Mouse (Mus musculus): ENCODE data around the gene Pou2f2. TPM values are rescaled to one million over a fixed set of nuclear protein-coding genes. Genes with fewer than 3 reads are reported as not detected.

The Pou2f2 gene
- polyA plus RNA-seq, 1 experiment from 2014 or later: 3.2 TPM

DNA sequence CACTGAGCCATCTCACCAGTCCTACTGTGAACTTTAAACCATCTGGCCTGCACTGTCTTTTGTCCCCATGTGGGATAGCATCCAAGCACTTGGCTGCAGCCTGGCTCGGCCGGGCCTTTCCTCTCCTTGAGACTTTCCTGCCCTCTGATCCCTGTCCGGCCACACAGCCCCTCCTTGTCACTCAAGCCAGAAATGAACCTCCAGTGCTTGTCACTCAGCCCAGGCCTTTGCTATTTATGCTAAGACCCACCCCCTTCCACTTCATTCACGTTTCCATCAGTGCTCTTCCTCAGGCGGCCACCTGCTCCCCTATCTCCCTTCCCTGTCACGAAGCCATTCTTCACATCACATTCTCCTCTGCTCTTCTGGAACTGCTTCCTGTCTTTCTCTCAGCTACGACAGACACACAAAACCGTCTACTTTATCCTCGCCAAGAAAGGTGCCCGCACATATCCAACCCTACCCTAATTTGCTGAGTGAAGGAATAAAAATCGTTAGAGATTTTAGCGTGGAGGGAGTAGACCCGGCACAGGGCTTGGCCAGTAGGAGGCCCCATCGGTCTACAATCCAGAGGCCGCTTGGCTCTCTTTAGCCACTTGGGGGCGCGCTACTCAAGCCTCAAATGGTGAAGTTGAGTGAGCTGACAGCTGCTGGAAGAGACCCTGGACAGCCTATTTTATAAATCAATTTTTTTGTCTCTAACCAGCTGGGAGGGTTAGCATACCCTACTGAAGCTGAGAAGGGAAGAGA, 73.9 kb downstream of the Pou2f2 start:
- H3K27me3 ChIP-seq (replicated peaks; ENCODE audit: control insufficient read depth, insufficient read depth, low read length): no peaks in the 10 kb centered on the region
- DNase-seq (ENCODE audit: low spot score): peak; percentile 76
- WGBS: 21% methylated on average over 17 of the region's 17 CpGs
- peak; percentile 36; the same call in 1 of the 2 replicates for ATAC-seq (replicated peaks; ENCODE audit: low FRiP score)
- no peak overlapping the region for H3K4me3 ChIP-seq (ENCODE audit: low read depth, low read length)
- no peaks in the 10 kb centered on the region for H3K36me3 ChIP-seq (ENCODE audit: control insufficient read depth, insufficient read depth, low read length)
- no peaks in the 10 kb centered on the region for H3K9me3 ChIP-seq (ENCODE audit: control insufficient read depth, low read length)
- no peak overlapping the region for H3K9ac ChIP-seq (ENCODE audit: low read depth, low read length)
- H3K4me2 ChIP-seq: no peak overlapping the region
- H3K27ac ChIP-seq (ENCODE audit: low read depth, low read length): no peak overlapping the region
- H3K4me1 ChIP-seq (replicated peaks; ENCODE audit: control insufficient read depth, insufficient read depth, low read length): no peaks in the 10 kb centered on the region

GRCm38 (mm10) chr7:25099581-25099980, 79.9 kb downstream of the Pou2f2 start:
- no peak for ATAC-seq (replicated peaks; ENCODE audit: low FRiP score)
- Histone ChIP-seq H3K36me3 (ENCODE audit: control insufficient read depth, insufficient read depth, low read length) (no peaks in the 10 kb centered on the region), H3K27me3 (replicated peaks; ENCODE audit: control insufficient read depth, insufficient read depth, low read length) (peaks cover 2% of the 10 kb centered on the region; the same call in 1 of the 2 replicates), H3K4me2 (no peak overlapping the region), H3K9ac (ENCODE audit: low read depth, low read length) (no peak overlapping the region), H3K4me3 (ENCODE audit: low read depth, low read length) (no peak overlapping the region), H3K4me1 (replicated peaks; ENCODE audit: control insufficient read depth, insufficient read depth, low read length) (no peaks in the 10 kb centered on the region), H3K9me3 (ENCODE audit: control insufficient read depth, low read length) (no peaks in the 10 kb centered on the region), H3K27ac (ENCODE audit: low read depth, low read length) (no peak overlapping the region)
- no peak for DNase-seq (ENCODE audit: low spot score)
- 49% methylated on average over 4 of the region's 4 CpGs for WGBS

DNA sequence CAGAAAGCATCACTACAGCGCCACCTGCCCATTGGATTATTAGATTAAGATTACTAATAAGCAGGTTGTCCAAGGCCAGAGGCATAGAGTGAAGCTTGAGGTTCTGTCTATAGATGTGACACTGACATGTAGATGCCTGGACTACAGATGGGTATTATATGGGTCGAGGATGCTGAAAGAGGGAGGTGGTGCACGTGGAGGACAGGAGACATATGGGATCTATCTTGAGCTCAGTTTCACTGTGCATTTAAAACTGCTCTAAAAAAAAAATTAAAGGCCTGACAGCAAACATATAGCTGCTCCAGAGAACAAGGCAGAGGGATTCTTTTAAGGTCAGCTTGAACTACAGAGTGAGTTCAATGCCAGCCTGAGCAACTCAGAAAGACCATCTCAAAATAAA, 81.4 kb downstream of the Pou2f2 start:
- H3K36me3 ChIP-seq (ENCODE audit: control insufficient read depth, insufficient read depth, low read length): no peaks in the 10 kb centered on the region
- 74% methylated on average over 3 of the region's 3 CpGs for WGBS
- H3K27me3 ChIP-seq (replicated peaks; ENCODE audit: control insufficient read depth, insufficient read depth, low read length): peaks cover 3% of the 10 kb centered on the region; the same call in 1 of the 2 replicates
- no peaks in the 10 kb centered on the region for H3K4me1 ChIP-seq (replicated peaks; ENCODE audit: control insufficient read depth, insufficient read depth, low read length)
- H3K27ac ChIP-seq (ENCODE audit: low read depth, low read length): no peak overlapping the region
- ATAC-seq (replicated peaks; ENCODE audit: low FRiP score) (no peak), DNase-seq (ENCODE audit: low spot score) (no peak)
- H3K4me2 ChIP-seq: no peak overlapping the region
- no peaks in the 10 kb centered on the region for H3K9me3 ChIP-seq (ENCODE audit: control insufficient read depth, low read length)
- H3K9ac ChIP-seq (ENCODE audit: low read depth, low read length): no peak overlapping the region
- H3K4me3 ChIP-seq (ENCODE audit: low read depth, low read length): no peak overlapping the region

GRCm38 (mm10) chr7:25089875-25090274, 89.7 kb downstream of the Pou2f2 start:
- H3K4me3 ChIP-seq (ENCODE audit: low read depth, low read length): no peak overlapping the region
- peaks cover 8% of the 10 kb centered on the region for H3K27me3 ChIP-seq (replicated peaks; ENCODE audit: control insufficient read depth, insufficient read depth, low read length)
- peaks cover 13% of the 10 kb centered on the region for H3K4me1 ChIP-seq (replicated peaks; ENCODE audit: control insufficient read depth, insufficient read depth, low read length)
- H3K27ac ChIP-seq (ENCODE audit: low read depth, low read length): no peak overlapping the region
- H3K4me2 ChIP-seq: no peak overlapping the region
- H3K36me3 ChIP-seq (ENCODE audit: control insufficient read depth, insufficient read depth, low read length): no peaks in the 10 kb centered on the region
- H3K9me3 ChIP-seq (ENCODE audit: control insufficient read depth, low read length): no peaks in the 10 kb centered on the region
- no peak overlapping the region for H3K9ac ChIP-seq (ENCODE audit: low read depth, low read length)
- 40% methylated on average over 10 of the region's 10 CpGs for WGBS
- DNase-seq (ENCODE audit: low spot score): no peak
- ATAC-seq (replicated peaks; ENCODE audit: low FRiP score): no peak

GRCm38 (mm10) chr7:25088968-25089367, 90.6 kb downstream of the Pou2f2 start:
- ATAC-seq (replicated peaks; ENCODE audit: low FRiP score) (no peak), DNase-seq (ENCODE audit: low spot score) (no peak)
- Histone ChIP-seq H3K36me3 (ENCODE audit: control insufficient read depth, insufficient read depth, low read length) (peaks cover 4% of the 10 kb centered on the region), H3K4me2 (peak overlapping the region; percentile 11; the same call in 1 of the 2 replicates), H3K4me1 (replicated peaks; ENCODE audit: control insufficient read depth, insufficient read depth, low read length) (peaks cover 19% of the 10 kb centered on the region), H3K27me3 (replicated peaks; ENCODE audit: control insufficient read depth, insufficient read depth, low read length) (peaks cover 8% of the 10 kb centered on the region), H3K4me3 (ENCODE audit: low read depth, low read length) (no peak overlapping the region), H3K9me3 (ENCODE audit: control insufficient read depth, low read length) (no peaks in the 10 kb centered on the region), H3K9ac (ENCODE audit: low read depth, low read length) (no peak overlapping the region), H3K27ac (ENCODE audit: low read depth, low read length) (no peak overlapping the region)
- 25% methylated on average over 11 of the region's 11 CpGs for WGBS

GRCm38 (mm10) chr7:25088531-25088930, 91.0 kb downstream of the Pou2f2 start:
- Histone ChIP-seq H3K4me1 (replicated peaks; ENCODE audit: control insufficient read depth, insufficient read depth, low read length) (peaks cover 20% of the 10 kb centered on the region), H3K27me3 (replicated peaks; ENCODE audit: control insufficient read depth, insufficient read depth, low read length) (peaks cover 8% of the 10 kb centered on the region), H3K27ac (ENCODE audit: low read depth, low read length) (no peak overlapping the region), H3K36me3 (ENCODE audit: control insufficient read depth, insufficient read depth, low read length) (peaks cover 8% of the 10 kb centered on the region), H3K9ac (ENCODE audit: low read depth, low read length) (no peak overlapping the region), H3K4me2 (peak overlapping the region; percentile 11; the same call in 1 of the 2 replicates), H3K9me3 (ENCODE audit: control insufficient read depth, low read length) (no peaks in the 10 kb centered on the region), H3K4me3 (ENCODE audit: low read depth, low read length) (no peak overlapping the region)
- ATAC-seq (replicated peaks; ENCODE audit: low FRiP score) (0 out of 2 replicates have a peak, but pooled peaks have one; percentile 11), DNase-seq (ENCODE audit: low spot score) (no peak)
- 20% methylated on average over 10 of the region's 10 CpGs for WGBS

DNA sequence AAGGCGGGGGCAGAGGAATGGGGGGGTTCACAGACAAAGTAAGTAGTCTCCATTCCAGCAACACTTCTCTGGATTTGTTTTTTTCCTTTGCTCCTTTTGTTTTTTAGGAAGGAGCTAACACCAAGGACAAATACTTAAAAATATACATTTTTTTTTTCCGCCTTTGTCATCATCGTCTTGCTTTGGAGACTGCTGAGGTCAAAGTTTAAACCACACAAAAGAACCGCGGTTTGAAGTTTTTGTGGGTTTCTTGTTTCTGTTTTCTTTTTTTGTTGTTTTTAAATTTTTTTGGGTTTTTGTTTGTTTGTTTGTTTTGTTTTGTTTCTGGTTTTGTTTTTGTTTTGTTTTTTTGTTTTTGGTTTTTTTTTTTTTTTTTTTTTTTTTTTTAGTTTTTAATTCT, 91.6 kb downstream of the Pou2f2 start:
- WGBS: 58% methylated on average over 5 of the region's 5 CpGs
- no peaks in the 10 kb centered on the region for H3K9me3 ChIP-seq (ENCODE audit: control insufficient read depth, low read length)
- H3K27ac ChIP-seq (ENCODE audit: low read depth, low read length): no peak overlapping the region
- H3K4me2 ChIP-seq: no peak overlapping the region; the same call in 1 of the 2 replicates
- peaks cover 11% of the 10 kb centered on the region for H3K36me3 ChIP-seq (ENCODE audit: control insufficient read depth, insufficient read depth, low read length)
- H3K9ac ChIP-seq (ENCODE audit: low read depth, low read length): no peak overlapping the region
- DNase-seq (ENCODE audit: low spot score): no peak
- H3K4me1 ChIP-seq (replicated peaks; ENCODE audit: control insufficient read depth, insufficient read depth, low read length): peaks cover 20% of the 10 kb centered on the region
- no peak overlapping the region for H3K4me3 ChIP-seq (ENCODE audit: low read depth, low read length)
- ATAC-seq (replicated peaks; ENCODE audit: low FRiP score): no peak
- H3K27me3 ChIP-seq (replicated peaks; ENCODE audit: control insufficient read depth, insufficient read depth, low read length): peaks cover 5% of the 10 kb centered on the region

DNA sequence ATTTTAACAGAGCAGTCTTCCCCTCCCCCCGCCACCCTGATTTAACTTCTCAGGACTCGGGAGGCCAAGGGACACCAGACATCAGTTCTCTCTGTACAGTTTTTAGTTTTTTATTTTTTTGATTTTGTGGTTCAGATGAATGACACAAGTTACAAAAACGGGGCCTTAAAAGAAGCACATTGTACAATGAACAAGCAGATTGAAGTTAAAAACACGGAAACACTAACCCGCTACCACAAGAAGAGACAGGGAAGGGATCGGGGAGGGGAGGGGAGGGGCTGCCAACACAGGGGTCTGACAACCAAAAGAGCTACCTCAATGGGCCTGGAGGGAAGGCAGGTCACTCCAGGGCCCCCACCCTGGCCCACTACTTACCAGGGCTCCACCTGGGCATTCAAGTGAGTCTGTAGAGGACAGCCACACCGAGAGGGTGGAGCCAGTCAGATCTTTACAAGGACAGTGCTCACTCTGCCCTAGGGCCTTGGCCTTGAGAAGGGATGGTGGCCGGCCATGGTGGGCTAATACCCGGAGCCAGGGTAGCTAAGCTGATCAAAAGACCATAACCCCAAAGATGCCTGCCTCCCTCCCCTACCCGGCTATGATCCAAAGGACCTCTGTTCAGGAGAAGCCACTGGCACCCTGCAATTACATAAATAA, 92.1 kb downstream of the Pou2f2 start:
- no peak overlapping the region for H3K4me3 ChIP-seq (ENCODE audit: low read depth, low read length)
- H3K36me3 ChIP-seq (ENCODE audit: control insufficient read depth, insufficient read depth, low read length): peaks cover 16% of the 10 kb centered on the region
- H3K4me1 ChIP-seq (replicated peaks; ENCODE audit: control insufficient read depth, insufficient read depth, low read length): peaks cover 20% of the 10 kb centered on the region
- no peak overlapping the region for H3K27ac ChIP-seq (ENCODE audit: low read depth, low read length)
- no peak overlapping the region for H3K9ac ChIP-seq (ENCODE audit: low read depth, low read length)
- H3K9me3 ChIP-seq (ENCODE audit: control insufficient read depth, low read length): no peaks in the 10 kb centered on the region
- DNase-seq (ENCODE audit: low spot score) (no peak), ATAC-seq (replicated peaks; ENCODE audit: low FRiP score) (no peak)
- no peak overlapping the region; the same call in 1 of the 2 replicates for H3K4me2 ChIP-seq
- H3K27me3 ChIP-seq (replicated peaks; ENCODE audit: control insufficient read depth, insufficient read depth, low read length): no peaks in the 10 kb centered on the region; the same call in 1 of the 2 replicates
- WGBS: 66% methylated on average over 10 of the region's 10 CpGs
